In the genomic region with DNA sequence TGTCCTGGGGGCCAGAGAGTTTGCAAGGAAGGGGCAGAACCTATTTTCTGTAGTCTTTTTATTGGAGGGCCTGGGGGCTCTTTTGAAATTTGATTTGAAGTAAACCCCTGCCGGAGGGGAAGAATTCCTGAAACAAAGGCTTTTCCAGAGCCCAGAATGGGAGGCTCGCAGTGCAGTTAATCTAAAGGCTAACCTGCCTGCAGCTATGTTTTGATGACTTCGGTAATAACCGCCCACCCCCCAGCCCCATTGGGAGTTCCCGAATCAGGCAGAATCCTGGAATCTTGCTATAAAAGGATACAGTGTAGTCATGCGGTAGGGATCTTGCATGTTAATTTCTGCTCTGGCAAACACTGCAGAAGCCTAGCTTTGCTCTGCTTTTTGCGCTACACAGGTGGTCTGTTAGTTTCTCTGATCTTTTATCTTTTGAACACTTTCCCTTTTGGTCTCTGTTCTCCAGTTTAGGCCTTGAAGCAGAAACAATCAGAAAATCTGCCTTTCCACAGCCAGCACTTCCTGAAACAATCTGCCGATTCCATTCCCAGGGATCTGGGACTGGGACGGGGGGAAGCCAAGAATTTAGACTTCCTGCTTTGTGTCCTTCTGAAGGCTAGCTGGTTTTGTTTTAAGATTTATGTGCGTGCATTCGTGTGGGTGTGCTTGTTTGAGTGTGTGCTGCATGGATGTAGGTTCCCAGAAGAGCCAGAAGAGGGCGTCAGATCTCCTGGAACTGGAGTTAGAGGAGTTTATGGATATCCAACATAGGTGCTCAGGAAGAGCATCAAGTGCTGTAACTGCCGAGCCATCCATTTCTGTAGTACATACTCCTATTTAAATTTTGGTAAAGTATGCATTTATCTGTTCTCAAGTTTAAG, we compare ENCODE assay signal across 8 mouse cellular contexts. TPM values are rescaled to one million over a fixed set of nuclear protein-coding genes. Genes with fewer than 3 reads are reported as not detected.
DNase-seq lines count a peak whose midpoint lies in the region; ATAC-seq lines count a peak whose summit lies in the region.

No protein-coding gene starts in this region.

- H3K9ac ChIP-seq in kidney, embryonic 14.5 days (ENCODE audit: low read depth, low read length): peak overlapping the region; percentile 34; the same call in 1 of the 2 replicates
- peak overlapping the region; percentile 78 for H3K9ac ChIP-seq in limb, embryonic 13.5 days
- H3K9ac ChIP-seq in neural tube, embryonic 15.5 days (replicated peaks): peak overlapping the region; percentile 89

- ATAC-seq in kidney, embryonic 14.5 days (ENCODE audit: low FRiP score, low TSS enrichment): no peak
- ATAC-seq in limb, embryonic 13.5 days (ENCODE audit: low FRiP score, low read depth): no peak
- ATAC-seq in neural tube, embryonic 15.5 days (ENCODE audit: low FRiP score): no peak

- no peaks in the 10 kb centered on the region for H3K9me3 ChIP-seq in kidney, embryonic 14.5 days (ENCODE audit: control insufficient read depth, low read length)
- H3K9me3 ChIP-seq in limb, embryonic 13.5 days: no peaks in the 10 kb centered on the region
- no peaks in the 10 kb centered on the region for H3K9me3 ChIP-seq in neural tube, embryonic 15.5 days (replicated peaks)

- 0 out of 2 replicates have a peak overlapping the region, but pooled peaks have one; percentile 18 for H3K27ac ChIP-seq in kidney, embryonic 14.5 days (ENCODE audit: low read depth, low read length)
- peak overlapping the region; percentile 61; the same call in 1 of the 2 replicates for H3K27ac ChIP-seq in limb, embryonic 13.5 days
- H3K27ac ChIP-seq in neural tube, embryonic 15.5 days (replicated peaks): peak overlapping the region; percentile 92

- peaks cover 10% of the 10 kb centered on the region for H3K4me1 ChIP-seq in kidney, embryonic 14.5 days (ENCODE audit: control insufficient read depth, insufficient read depth, low read length)
- peaks cover 23% of the 10 kb centered on the region for H3K4me1 ChIP-seq in limb, embryonic 13.5 days
- H3K4me1 ChIP-seq in neural tube, embryonic 15.5 days: peaks cover 31% of the 10 kb centered on the region

- H3K36me3 ChIP-seq in kidney, embryonic 14.5 days (ENCODE audit: control insufficient read depth, insufficient read depth, low read length): no peaks in the 10 kb centered on the region
- no peaks in the 10 kb centered on the region for H3K36me3 ChIP-seq in limb, embryonic 13.5 days
- no peaks in the 10 kb centered on the region for H3K36me3 ChIP-seq in neural tube, embryonic 15.5 days

- peak overlapping the region; percentile 81 for H3K4me3 ChIP-seq in kidney, embryonic 14.5 days (ENCODE audit: low read length)
- peak overlapping the region; percentile 63 for H3K4me3 ChIP-seq in limb, embryonic 13.5 days
- H3K4me3 ChIP-seq in neural tube, embryonic 15.5 days (replicated peaks): peak overlapping the region; percentile 97

- no peak for DNase-seq in kidney, adult 8-10 months
- DNase-seq in brain, adult 2 months (ENCODE audit: low read depth, low spot score): peak; percentile 61
- DNase-seq in forelimb bud, embryonic 11.5 days (ENCODE audit: low read depth, low spot score): peak; percentile 51
- no peak for DNase-seq in spleen, postnatal 14 days (ENCODE audit: low spot score in 2 of 2)
- no peak for DNase-seq in natural killer cell, adult 2 months (ENCODE audit: low spot score in 2 of 2)

- H3K4me2 ChIP-seq in kidney, embryonic 14.5 days (replicated peaks; ENCODE audit: low read depth, low read length): peak overlapping the region; percentile 99
- peak overlapping the region; percentile 99 for H3K4me2 ChIP-seq in limb, embryonic 13.5 days (replicated peaks)
- peak overlapping the region; percentile 92 for H3K4me2 ChIP-seq in neural tube, embryonic 15.5 days

- no peaks in the 10 kb centered on the region for H3K27me3 ChIP-seq in kidney, embryonic 14.5 days (ENCODE audit: control insufficient read depth, insufficient read depth, low read length)
- H3K27me3 ChIP-seq in limb, embryonic 13.5 days: peaks cover 13% of the 10 kb centered on the region
- no peaks in the 10 kb centered on the region for H3K27me3 ChIP-seq in neural tube, embryonic 15.5 days (replicated peaks)

- 12% methylated on average over 13 of the region's 13 CpGs for WGBS in kidney, embryonic 14.5 days
- WGBS in limb, embryonic 13.5 days: 9% methylated on average over 13 of the region's 13 CpGs
- 10% methylated on average over 13 of the region's 13 CpGs for WGBS in neural tube, embryonic 15.5 days

RNA-seq across cellular contexts. Expression of gene Rragd, which starts 2.2 kb away (rescaled TPM):
- polyA plus RNA-seq in kidney, embryonic 14.5 days (2014; fragmentation: Nextera tagmentation; extraction: Ambion mirVana): 14.5 and 21.1 TPM in 2 replicates
- 16.9 and 18.4 TPM in 2 replicates for polyA plus RNA-seq in limb, embryonic 13.5 days (2015; fragmentation: Nextera tagmentation; extraction: Ambion mirVana)
- polyA plus RNA-seq in neural tube, embryonic 15.5 days (2015; fragmentation: Nextera tagmentation; extraction: Ambion mirVana): 41.2 and 44.6 TPM in 2 replicates

RNA-seq across cellular contexts. Expression of gene Ankrd6, which starts 34.4 kb away (rescaled TPM):
- 7.1 and 14.3 TPM in 2 replicates for polyA plus RNA-seq in kidney, embryonic 14.5 days (2014; fragmentation: Nextera tagmentation; extraction: Ambion mirVana)
- 11.3 and 12.7 TPM in 2 replicates for polyA plus RNA-seq in limb, embryonic 13.5 days (2015; fragmentation: Nextera tagmentation; extraction: Ambion mirVana)
- polyA plus RNA-seq in neural tube, embryonic 15.5 days (2015; fragmentation: Nextera tagmentation; extraction: Ambion mirVana): 21.0 and 23.7 TPM in 2 replicates

RNA-seq across cellular contexts. Expression of gene Ube2j1, which starts 46.2 kb away (rescaled TPM):
- 34.4 and 43.6 TPM in 2 replicates for polyA plus RNA-seq in kidney, embryonic 14.5 days (2014; fragmentation: Nextera tagmentation; extraction: Ambion mirVana)
- 38.7 and 39.9 TPM in 2 replicates for polyA plus RNA-seq in limb, embryonic 13.5 days (2015; fragmentation: Nextera tagmentation; extraction: Ambion mirVana)
- 71.9 and 77.3 TPM in 2 replicates for polyA plus RNA-seq in neural tube, embryonic 15.5 days (2015; fragmentation: Nextera tagmentation; extraction: Ambion mirVana)

Comparison
In these comparisons a context has a peak if more than half of its experiments do, and no peak if none do; other contexts are left out.
1. H3K27ac ChIP-seq: peak in every context shown above with its lines; median percentile 92 in neural tube, embryonic 15.5 days; 61 in limb, embryonic 13.5 days; 18 in kidney, embryonic 14.5 days.
2. H3K9ac ChIP-seq: peak in every context shown above with its lines; median percentile 89 in neural tube, embryonic 15.5 days; 78 in limb, embryonic 13.5 days; 34 in kidney, embryonic 14.5 days.
3. DNase-seq: peak in brain, adult 2 months (single experiment) and forelimb bud, embryonic 11.5 days (single experiment); none in kidney, adult 8-10 months (0 of 2), spleen, postnatal 14 days (0 of 2) and natural killer cell, adult 2 months (0 of 2).
4. Peak in every context shown above with its lines, with median percentiles within 50 percentile points of each other: H3K4me2 ChIP-seq and H3K4me3 ChIP-seq.